Mouse (Mus musculus) embryo, embryonic 10.5 days (tissue): ENCODE results near the gene Arl8a.
A peak's percentile ranks its signal among the peaks of the same experiment; 100 is the strongest.

ENCODE experiments used
- DNase-seq: peaks from one replicate; pipeline ENCODE4 v3.0.0-alpha.2; 2015; ENCODE audit warnings: low spot score

Arl8a gene

DNA sequence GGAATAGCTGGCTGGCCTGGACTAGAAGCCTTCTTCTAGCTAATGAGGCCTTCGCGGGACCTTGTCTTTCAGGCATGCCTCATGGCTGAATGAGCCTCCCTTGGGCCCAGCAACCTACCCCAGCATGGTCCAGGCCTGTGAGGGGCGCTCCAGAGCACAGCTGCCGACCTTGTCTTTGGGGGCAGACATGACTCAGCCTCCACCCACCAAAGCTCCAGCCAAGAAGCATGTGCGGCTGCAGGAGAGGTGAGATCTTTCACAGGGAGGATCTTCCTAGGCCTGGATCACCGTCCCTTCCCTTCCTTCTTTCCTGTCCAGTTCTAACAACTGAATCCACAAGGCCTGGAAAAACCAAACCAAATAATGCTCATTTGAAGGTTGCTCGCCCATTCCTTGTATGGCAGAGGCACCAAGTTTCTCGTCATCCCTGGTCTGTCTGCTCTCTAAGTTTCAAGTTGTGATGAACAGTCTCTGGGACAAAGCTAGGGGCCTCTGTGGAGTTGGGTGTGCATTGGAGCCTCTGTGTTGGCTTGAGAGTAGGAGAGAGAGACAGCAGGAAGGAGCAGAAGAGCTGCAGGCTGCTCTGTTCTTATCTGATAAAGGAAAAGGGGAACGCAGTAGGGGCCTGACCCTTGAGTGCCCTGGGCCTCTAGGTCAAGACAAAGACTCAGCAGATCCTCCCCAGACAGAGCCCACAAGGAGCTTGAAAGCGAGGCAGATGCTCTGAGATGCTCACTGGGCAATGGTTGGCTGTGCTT, 12.8 kb upstream of the Arl8a start:
- DNase-seq = no peak

DNA sequence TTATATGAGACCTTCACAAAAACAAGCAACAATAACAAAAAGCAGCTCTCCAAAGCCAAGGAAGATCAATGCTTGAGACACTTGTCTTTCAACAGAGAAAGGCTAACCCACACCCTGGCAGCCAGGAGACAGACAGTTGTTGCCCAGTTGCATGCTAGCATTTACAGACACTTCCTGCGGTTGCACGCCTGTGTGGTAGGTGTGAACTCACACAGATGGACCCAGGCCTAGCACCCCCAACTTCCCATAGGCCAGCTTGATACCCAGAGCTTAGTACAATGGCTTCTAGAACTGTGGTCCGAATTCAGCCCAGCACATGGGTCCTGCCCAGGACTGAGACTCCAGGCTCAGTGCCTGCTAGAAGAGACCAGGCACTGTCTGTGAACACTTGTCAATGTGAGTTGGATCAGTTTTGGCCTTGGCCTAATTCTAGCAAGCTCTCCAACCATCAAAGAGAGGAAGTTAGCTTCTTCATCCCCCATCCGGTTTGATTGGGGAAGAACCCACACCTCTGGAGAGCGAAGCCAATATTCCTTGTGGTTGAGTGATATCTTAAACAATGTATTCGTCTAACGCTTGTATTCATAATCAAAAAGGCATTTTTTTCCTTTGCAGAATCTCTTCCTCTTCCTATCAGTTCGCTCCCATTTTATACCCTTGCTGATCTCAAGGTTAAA, 11.4 kb upstream of the Arl8a start:
- no peak for DNase-seq

DNA sequence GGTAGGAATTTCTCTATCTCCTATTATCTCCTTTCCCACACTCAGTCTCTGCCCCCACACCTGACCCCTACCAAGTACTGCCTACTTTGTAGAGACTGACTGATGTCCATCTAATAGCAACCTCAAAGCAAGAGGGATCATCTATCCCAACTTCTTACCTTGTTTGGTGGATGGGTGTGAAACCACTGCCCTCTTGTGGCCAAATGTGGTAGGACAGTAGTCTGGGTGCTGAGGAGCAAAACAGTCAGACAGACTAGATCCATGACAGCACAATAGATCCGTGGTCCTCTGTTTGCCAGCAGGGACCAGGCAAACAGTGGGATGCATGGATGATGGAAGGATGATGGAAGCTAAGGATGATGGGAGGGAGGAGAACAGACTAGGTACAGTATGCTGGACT, 10.1 kb upstream of the Arl8a start:
- peak; percentile 91 for DNase-seq

DNA sequence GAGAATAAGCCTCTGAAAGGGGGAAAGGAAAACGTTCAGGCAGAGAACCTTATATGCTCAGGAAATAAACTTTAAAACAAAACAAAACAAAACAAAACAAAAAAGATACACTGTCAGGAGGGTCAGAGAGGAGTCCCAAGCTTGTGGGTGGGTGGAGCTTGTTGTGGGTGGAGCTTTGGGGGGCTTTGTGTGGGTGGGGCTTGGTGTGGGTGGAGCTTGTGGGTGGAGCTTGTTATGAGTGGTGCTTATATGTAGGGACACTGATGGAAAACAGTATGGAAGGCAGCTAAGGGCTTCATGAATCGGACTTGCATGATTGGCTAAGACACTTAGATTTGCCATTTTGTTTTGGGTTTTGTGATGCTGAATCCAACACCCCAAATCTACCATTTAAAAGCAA, 6.7 kb upstream of the Arl8a start:
- DNase-seq = no peak

DNA sequence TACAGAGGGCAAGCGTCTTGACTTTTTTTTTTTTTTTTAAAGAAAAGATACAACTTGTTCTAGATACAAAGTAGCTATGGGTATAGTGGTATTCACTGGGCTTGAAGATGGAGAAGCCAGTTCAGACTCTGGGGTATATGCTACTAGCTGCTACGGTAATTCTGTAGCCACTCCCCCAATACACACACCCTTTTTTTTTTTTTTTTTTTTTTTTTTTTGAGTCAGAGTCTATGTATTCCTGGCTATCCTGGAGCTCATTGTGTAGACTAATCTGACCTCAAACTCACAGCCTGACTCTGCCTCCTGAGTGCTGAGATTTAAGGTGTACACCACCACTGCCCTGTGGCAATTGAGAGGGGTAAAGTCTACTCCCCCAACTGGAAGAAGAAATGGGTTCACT, 4.2 kb upstream of the Arl8a start:
- DNase-seq = no peak

DNA sequence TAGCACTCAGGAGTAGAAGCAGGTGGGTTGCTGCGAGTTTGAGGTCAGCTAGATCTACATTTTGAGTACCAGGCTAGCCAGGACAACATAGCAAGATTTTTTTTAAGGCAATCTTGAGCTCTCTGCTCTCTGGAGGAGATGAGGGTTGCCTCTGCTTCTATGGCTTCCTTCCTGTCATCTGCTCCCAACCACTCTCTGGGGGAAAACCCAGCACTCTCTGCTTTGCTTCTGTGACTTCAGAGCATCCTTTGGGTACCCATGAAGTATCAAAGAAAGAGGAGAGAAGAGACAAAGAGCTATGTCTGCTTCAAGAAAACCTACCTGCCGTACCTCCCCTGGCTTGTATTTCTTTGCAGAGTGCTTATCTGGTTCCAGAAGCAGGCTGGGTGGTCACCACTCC, 2.7 kb upstream of the Arl8a start:
- DNase-seq = no peak

DNA sequence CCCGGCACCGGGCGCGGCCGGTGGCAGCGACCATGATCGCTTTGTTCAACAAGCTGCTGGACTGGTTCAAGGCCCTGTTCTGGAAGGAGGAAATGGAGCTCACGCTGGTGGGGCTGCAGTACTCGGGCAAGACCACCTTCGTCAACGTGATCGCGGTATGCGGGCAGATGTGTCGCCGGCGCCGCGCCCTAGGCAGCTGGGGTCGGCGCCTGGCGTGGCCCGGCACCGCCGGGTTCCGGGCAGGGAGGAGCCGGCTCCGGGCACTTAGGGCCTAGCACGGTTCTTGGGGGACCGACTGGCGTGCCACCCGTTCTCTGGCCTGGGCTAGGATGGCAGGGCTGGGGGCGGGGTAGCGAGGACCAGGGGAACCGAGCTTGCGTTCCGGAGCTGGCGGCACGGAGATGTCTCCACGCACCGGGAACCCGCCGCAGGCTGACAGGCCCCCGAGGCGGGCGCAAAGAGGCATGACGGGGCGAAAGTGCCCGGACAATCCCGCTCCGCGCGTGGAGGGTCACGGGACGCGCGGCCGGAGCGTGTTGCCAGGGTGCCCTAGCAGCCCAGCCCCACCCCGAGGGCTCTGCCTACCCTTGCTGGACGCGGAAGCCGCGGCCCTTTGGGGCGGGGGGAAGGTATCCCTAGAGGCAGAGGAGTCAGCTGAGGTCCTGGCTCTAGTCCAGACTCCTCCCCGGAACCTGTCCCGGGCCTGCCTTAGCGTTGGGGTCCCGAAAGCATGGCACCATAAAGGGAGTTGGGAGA, 500 bp downstream of the Arl8a start:
- DNase-seq = peak; percentile 73

DNA sequence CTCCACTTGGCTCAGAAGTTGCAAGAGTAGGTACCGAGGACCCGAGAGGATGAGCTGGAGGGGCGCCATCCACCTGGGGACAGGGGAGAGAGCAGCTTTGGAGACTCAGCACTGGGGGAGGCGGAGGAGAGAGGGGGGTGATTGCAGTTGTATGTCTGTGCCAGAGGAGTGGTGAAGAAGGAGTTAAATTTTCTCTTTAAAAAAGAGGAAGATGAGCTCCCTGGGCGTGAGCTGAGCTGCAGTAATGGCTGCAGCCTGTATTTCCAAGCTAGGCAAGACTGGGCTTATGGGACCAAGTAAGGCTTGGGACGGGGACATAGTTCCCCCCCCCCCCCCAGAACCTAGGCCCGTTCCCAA, 1.1 kb downstream of the Arl8a start:
- no peak for DNase-seq

DNA sequence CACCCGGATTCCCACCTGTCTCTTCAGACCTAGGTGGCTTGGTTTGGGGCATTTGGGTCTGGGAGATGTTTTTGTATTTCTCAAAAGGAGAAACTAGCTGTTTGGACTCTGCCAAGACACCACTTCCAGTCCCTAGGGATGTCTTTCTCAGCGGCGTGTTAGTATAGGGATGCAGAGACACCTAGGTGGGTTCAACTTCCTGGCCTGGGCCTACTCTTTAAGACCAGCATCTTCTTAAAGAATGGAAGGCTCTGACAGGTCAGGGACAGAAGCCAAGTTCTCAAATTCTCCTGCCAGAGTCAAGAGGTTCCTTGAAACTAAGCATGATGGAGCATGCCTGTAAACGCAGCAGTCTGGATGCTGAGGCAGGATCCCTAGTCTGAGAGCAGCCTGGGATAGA, 1.9 kb downstream of the Arl8a start:
- no peak for DNase-seq

DNA sequence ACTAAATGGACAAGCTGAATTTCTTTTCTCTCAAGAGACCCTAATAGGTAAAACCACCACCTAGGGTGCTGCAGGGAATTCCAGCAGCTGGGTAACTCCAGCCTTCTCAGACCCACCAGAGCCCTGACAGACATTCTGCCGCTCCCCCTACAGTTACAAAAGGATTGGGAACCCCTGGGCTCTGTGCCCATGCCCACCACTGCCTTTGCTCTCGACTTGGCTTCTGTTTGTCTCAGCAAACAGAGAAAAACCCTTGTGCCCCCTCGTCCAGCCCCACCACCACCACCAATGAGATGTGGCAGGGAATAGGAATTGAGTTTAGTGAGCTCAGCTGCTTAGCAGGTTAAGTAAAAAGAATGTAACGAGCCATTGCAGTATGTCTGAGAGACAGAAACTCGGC, 2.4 kb downstream of the Arl8a start:
- DNase-seq = no peak

DNA sequence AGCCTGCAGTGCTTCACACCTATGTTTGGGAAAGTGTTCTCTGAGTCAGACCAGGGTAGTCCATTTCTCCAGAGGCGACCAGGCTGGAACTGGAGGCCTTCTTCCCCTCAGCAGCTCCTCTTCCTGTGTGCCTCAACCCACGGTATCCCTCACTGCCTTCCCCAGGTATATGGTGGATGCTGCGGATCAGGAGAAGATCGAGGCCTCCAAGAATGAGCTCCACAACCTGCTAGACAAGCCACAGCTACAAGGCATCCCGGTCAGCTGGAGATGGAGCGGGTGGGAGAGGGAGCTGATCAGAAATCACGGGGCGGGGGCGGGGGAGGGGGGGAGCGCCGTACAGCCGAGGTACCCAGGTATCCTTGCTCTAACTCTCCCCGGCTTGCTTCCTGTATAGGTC, 7.4 kb downstream of the Arl8a start:
- DNase-seq = peak; percentile 24

DNA sequence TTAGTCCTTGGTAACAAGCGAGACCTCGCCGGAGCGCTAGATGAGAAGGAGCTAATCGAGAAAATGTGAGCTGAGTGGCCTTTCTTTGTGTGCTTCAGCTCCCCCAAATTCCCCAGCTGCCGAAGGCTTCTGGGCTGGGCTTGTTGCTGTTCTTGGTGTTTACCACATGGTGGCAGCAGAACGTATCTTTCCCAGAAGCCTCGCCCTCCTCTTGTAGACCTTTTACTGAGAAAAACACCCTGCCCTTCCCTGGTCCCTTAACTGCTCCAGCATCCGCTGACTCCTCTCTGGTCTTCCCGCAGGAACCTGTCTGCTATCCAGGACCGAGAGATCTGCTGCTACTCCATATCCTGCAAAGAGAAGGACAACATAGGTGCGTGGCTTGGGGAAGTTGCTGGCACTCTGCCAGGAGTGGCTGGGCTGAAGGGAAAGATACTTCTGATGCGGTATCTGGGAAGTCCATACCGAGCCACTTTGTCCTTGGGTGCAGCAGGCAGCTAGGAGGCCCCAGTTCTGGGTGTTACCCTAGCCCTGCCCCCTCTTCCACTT, 7.9 kb downstream of the Arl8a start:
- peak; percentile 95 for DNase-seq

DNA sequence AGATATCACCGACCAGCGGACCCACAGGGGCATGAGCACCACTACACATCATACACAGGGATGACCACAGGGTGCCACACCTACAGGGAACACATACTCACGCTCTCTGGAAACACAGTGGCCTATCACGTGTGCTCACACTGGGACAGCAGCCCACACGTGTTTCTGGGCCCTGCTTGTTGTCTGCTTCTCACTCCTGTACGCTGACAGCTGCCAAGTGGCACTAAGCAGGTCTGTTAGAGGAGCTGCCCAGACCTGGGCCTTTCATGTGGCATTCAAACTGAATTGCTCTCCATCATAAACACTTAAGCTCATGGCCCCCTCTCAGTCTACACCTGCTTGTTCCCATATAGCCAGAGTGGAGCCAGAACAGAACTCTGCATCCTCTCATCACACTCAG, 9.7 kb downstream of the Arl8a start:
- no peak for DNase-seq

DNA sequence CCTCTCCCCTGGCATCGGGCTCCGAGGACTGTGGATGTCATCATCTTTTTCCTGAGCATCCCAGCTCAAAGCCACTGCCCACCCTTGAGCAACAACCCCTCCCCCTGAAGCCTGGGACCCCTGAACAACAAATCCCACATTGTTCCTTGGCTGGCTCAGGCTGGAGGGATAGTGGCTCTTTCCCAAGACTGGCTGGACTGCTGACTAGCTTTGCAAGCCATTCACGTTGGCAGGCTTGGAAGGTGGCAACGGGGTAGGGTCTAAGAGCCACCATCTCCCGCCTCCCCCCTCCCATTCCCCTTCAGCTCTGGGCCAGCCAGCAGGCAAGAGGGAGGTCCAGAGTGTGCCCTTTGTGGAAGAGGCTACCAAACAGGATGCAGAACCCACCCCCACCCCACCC, 12.0 kb downstream of the Arl8a start:
- DNase-seq = no peak

DNA sequence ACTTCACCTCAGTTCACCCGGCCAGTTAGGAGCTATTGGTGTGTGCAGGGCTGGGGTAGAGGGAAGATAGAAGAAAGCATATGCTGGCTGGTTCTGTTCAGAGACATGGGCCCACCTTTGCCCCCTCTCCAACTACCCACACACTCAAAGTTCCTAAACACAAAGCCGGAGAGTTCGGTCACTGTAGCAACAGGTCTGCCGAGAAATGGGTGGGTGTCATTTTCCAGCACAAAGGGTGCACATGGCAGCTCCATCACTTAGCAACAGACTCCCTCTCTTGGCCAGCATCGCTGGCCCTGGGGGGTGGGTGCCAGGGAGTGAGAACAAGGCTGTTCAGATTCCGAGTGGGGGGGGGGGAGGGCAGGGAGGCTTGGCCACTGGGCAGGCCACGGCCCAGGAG, 12.4 kb downstream of the Arl8a start:
- DNase-seq = no peak

DNA sequence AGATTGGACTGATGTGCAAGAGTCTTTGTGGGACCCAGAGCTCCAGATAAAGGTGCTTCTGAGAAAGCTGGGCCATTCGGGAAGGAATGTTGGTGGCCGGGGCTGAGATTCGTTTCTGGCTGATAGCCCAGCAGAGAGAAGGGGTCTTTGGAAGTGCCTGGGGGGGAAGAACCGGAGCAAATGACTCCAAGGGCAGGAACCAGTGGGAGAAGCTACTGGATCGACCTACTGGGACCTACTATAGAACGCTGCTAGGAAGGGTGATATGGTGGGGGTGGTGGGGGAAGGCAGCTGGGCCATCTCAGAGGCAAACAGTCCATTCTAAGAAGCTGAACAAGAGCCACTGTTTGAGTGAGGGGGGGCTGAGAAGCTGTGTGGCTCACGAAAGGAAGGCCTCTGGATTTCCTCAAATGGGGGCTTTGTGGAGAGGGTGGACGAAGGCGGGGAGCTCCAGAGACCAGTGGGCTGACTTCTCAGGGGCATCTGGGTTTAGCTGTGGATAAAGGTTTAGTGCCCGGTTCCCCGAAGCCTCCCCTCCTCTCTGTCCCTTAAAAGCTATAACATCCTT, 13.0 kb downstream of the Arl8a start:
- DNase-seq = no peak

DNA sequence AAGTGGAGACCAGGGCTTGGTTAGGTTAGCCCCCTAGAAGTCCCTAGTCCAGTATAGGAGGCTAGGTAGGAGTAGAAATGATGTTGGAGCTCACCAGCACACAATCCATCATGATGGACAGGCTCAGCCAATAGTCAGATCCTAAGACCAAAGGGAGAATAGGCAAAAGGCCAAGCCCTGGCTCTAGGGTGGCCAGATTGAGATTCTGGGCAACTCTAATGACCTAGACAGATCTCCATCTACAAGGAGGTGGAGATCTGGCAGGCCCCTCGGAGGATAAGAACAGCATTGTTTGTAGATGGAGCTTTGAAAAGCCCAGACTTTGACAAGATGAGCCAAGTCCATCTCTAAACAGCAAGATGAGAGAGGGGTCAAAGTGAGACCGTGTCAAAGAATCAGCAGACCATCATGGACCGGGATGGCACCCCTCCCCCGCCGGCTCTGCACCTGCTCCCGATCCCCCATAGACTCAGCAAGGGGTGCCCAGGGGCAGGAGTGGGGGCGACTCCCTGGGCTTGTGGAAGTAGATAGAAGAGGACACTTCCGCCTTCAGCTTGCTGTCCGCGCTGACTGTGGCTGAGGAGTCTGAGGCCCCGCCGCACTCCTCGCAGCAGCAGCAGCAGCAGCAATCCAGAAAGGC, 13.9 kb downstream of the Arl8a start:
- DNase-seq = no peak

DNA sequence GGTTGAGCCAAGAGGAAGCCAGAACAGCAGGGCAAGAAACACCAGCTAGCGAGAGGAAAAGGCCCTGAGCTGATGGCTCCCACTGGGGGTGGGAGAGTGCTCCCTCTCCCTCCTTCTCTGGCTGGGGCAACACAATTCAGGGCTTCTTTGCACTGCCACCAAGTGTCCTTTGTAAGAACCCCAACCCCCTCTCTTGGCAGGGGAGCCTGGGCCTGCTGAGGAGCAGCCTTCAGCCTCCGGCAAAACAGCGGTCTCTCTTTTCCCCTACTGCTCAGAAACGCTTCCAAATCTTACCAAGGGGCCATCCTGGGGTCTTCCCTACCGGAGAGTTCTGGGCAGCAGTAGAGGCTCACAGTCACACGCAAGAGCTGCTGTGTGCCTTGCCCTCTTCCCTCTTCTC, 16.1 kb downstream of the Arl8a start:
- DNase-seq = no peak

DNA sequence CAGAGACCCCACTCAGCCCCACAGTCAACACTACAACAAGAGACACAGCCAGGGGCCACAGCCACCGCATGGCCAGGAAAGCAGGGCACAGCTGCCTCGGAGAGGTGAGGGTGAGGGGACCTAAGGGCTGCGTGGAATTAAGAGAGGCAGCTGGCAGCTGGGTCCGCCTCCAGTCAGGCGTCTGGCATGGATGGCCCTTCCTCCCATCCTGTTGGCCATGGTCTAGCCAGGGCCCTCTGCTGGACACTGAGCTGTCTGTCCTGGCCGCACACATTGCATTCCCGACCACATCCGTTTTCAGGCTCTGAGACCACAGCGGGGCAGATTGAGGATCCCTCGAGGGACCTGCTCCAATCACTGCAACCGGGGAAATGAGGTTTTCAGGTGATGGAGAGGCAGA, 20.8 kb downstream of the Arl8a start, which contains the start of gene Gpr37l1:
Gene Gpr37l1, minus strand, starts transcription at position 247 of the 400 bp plus-strand sequence.
- DNase-seq = no peak

DNA sequence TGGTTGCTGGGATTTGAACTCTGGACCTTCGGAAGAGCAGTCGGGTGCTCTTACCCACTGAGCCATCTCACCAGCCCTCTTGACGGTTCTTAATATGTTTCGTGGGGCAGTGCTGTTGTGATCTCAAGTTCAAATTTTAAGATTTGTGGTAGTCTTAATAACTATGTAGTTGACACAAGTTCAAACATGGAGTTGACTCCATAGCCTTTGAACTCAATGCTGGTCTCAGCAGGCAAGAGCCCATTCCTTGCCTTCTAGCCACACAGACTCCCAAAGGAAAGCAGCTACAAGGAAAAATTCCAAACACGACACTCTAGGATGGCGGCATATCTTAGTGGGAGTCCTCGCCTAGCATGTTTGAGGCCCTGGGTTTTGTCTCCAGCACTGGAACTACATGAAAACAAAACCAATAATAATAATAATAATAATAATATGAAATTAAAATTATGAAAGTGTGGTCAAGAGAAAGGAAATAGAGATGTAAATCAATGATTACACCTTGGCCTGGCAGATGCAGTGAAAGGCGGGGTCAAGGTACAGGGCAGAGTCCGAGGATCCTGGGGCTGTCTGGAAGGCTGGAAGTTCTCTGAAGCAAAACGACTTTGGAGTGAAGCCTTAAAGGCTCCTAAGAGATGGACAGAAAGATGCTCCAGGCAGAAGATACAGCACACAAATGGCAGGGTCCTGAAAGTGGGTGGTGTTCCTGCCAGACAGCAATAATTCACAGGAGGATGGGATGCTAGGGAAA, 22.0 kb downstream of the Arl8a start:
- no peak for DNase-seq

DNA sequence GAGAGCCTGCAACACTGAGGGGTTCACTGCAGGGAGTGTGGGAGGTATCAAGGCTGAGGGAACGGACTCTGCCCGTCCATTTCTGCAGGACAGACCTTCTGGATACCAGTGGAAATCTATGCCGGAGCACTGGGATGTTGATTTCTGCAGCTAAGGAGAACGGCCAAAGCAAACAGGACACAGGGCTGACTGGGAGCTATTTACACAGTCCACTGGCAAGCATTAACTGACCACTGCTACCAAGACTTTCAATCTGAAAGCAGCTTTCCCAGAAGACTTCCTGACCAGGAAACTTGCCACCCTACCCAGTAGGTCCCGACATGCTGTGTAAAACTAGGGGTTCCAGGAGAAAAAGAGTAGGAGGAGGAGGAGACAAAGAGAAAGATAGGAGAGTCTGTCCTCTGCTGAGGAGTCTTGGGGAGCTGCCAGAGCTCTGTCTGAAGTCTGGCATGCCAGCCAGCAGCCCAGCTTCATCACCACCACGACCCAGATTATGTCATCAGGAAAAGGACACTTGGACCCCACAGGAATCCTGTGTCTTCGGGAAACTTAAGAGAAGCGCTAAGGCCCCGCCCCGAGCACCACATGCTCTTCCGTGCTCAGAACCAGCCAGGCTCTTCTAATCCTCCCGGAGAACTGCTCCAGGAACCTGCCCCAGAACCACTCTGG, 23.1 kb downstream of the Arl8a start:
- no peak for DNase-seq
